Mouse (Mus musculus): ENCODE results near the gene 1700020D05Rik. TPM values are rescaled to one million over a fixed set of nuclear protein-coding genes. Genes with fewer than 3 reads are reported as not detected.
"Not testable (repeated sequence)": the region's sequence is repeated elsewhere in the genome, so short reads cannot be mapped to it uniquely, and the experiment has no call there.

Gene 1700020D05Rik
- polyA plus RNA-seq, 1 experiment from 2014 or later, result not detected

GRCm38 (mm10) chr19:5515840-5516777, 12.5 kb upstream of the 1700020D05Rik start:
- 83% methylated on average over 7 of the region's 7 CpGs for WGBS
- no peak for ATAC-seq (ENCODE audit: insufficient number of reproducible peaks, insufficient read depth, low FRiP score, low TSS enrichment, low read depth)
- H3K27ac ChIP-seq, result no peak overlapping the region

GRCm38 (mm10) chr19:5513005-5513349, 9.4 kb upstream of the 1700020D05Rik start:
- H3K4me3 ChIP-seq, result no peak overlapping the region
- H3K9me3 ChIP-seq, result no peaks in the 10 kb centered on the region
- no peak overlapping the region for H3K4me2 ChIP-seq
- H3K4me1 ChIP-seq, result peaks cover 19% of the 10 kb centered on the region
- WGBS, result 84% methylated on average over 3 of the region's 3 CpGs
- H3K27me3 ChIP-seq, result no peaks in the 10 kb centered on the region
- no peaks in the 10 kb centered on the region for H3K36me3 ChIP-seq
- H3K27ac ChIP-seq, result no peak overlapping the region
- ATAC-seq (ENCODE audit: insufficient number of reproducible peaks, insufficient read depth, low FRiP score, low TSS enrichment, low read depth), result no peak
- H3K9ac ChIP-seq, result no peak overlapping the region

More at GRCm38 (mm10) chr19:5515840-5516777, 12.5 kb upstream of the 1700020D05Rik start:
- no peaks in the 10 kb centered on the region for H3K27me3 ChIP-seq
- H3K4me2 ChIP-seq, result no peak overlapping the region
- no peaks in the 10 kb centered on the region for H3K36me3 ChIP-seq
- no peaks in the 10 kb centered on the region for H3K9me3 ChIP-seq
- H3K4me1 ChIP-seq, result peaks cover 7% of the 10 kb centered on the region
- H3K4me3 ChIP-seq, result no peak overlapping the region
- no peak overlapping the region for H3K9ac ChIP-seq

GRCm38 (mm10) chr19:5512091-5513004, 8.8 kb upstream of the 1700020D05Rik start:
- Histone ChIP-seq H3K27me3 (no peaks in the 10 kb centered on the region), H3K4me2 (no peak overlapping the region), H3K27ac (no peak overlapping the region), H3K4me3 (no peak overlapping the region), H3K9ac (no peak overlapping the region), H3K9me3 (no peaks in the 10 kb centered on the region), H3K4me1 (peaks cover 19% of the 10 kb centered on the region), H3K36me3 (no peaks in the 10 kb centered on the region)
- ATAC-seq (ENCODE audit: insufficient number of reproducible peaks, insufficient read depth, low FRiP score, low TSS enrichment, low read depth), result no peak
- 85% methylated on average over 12 of the region's 12 CpGs for WGBS

DNA sequence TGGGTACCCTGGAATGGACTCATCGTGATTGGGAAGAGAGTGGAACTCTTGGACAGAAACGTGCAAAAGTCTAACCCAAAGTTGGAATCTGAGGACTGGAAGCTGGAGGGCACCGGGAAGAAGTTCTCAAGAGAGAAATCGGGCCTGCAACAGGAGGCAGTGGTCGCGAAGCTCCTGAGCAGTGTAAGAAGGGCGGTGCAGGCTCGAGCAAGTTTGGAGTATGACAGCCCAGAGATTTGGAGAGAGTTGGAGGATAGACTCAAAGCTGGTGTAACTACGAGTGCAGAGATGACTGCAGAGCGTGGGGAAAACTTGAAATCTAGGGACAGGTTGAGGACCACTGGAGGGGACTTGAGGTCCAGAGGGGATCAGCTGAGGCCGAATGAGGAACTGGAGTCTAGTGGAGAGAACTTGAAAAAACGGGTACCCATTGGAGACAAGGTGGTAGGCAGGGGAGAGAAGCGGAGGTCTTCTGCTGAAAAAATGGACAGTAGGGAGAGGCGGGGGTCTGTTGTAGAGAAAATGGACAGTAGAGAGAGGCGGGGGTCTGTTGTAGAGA, 7.6 kb upstream of the 1700020D05Rik start:
- no peaks in the 10 kb centered on the region for H3K36me3 ChIP-seq
- no peak overlapping the region for H3K27ac ChIP-seq

DNA sequence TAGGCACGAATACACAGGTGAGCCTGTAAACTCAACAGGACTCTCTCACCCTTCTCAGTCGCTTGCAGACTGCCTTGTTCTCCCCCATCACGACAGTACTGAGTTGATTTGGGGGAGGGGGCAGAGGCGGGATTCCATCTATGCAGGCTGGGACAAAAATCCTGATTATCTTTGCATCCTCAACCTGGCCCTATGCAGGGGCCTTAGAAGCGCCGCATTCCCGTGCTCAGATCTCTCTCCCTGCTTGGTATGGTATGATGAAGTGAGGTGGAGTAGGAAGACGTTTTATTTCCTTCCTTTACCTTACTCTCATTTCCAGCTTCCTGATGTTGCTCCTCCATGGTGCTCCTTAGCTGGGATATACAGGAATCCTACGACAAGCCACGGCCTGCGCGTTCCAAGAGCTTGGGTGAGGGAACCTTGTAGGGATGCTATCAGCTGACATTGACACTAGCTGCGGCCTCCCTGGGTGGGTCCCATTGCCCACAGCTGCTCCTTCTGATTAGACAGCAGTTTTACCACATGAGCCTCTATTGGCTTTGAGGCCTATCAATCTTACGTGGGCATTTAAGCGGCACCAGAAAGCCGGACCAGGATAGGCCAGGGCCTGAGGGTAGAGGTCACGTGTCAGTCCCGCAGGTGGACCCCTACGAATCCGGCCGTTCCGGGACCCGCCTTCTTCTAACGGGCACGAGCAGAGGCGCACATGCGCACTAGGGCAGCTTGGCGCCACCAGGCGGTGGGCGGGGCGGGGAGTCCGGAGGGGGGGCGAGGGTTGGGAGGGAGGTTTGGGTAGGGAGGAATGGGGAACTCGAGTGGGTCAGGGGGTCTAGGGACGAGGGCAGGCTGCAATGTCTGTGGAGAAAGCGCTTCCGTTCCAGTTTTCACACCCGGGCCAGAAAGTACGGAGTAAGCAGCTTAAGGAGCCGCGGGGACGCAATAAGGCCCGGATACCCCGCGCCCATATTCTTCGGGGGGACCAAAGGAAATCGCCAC, 6.7 kb upstream of the 1700020D05Rik start, which contains the start of gene Snx32:
TSS of gene Snx32 (minus strand) at position 508 of the 996 bp plus-strand sequence.
- no peaks in the 10 kb centered on the region for H3K36me3 ChIP-seq
- H3K27me3 ChIP-seq, result no peaks in the 10 kb centered on the region
- 3% methylated on average over 47 of the region's 47 CpGs for WGBS
- H3K9ac ChIP-seq, result peak within 1 kb of the TSS; percentile 68
- peak within 1 kb of the TSS; percentile 70 for H3K4me2 ChIP-seq
- H3K4me3 ChIP-seq, result peak within 1 kb of the TSS; percentile 48
- peaks cover 19% of the 10 kb centered on the region for H3K4me1 ChIP-seq
- H3K9me3 ChIP-seq, result no peaks in the 10 kb centered on the region
- 0 out of 2 replicates have a peak within 1 kb of the TSS, but pooled peaks have one; percentile 33 for H3K27ac ChIP-seq
- peak; percentile 98 for ATAC-seq (ENCODE audit: insufficient number of reproducible peaks, insufficient read depth, low FRiP score, low TSS enrichment, low read depth)

More for the DNA sequence above, 7.6 kb upstream of the 1700020D05Rik start:
- Histone ChIP-seq H3K9ac (peak overlapping the region; percentile 68), H3K4me2 (peak overlapping the region; percentile 70), H3K27me3 (no peaks in the 10 kb centered on the region), H3K9me3 (no peaks in the 10 kb centered on the region), H3K4me3 (peak overlapping the region; percentile 48), H3K4me1 (peaks cover 19% of the 10 kb centered on the region)
- 48% methylated on average over 15 of the region's 15 CpGs for WGBS
- ATAC-seq (ENCODE audit: insufficient number of reproducible peaks, insufficient read depth, low FRiP score, low TSS enrichment, low read depth), result no peak

DNA sequence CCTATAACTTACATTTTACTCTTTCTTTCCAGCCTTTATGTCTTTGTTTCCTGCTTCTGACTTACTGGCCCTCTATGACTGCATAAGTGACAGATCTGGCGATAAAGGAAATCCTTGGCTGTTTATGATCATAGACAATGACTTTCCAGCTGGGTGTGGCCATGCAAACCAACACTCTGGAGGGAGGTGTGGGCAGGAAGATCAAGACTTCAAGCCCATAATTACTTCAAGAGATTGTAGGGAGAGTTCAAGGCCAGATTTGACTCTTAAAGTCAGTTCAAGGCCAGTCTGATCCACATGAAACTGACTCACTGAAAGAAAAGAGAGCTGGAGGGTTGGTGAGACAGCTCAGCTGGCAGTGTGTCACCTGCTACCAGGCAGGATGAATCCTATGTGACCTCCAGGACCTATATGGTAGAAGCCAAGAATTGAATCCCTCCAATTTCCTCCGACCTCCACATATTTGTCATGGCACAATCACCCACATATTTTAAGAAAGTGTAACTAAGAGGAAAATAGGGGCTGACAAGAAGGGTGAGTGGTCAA, 3.2 kb downstream of the 1700020D05Rik start:
- Histone ChIP-seq H3K9ac (no peak overlapping the region), H3K27ac (no peak overlapping the region), H3K4me2 (no peak overlapping the region), H3K27me3 (no peaks in the 10 kb centered on the region), H3K9me3 (no peaks in the 10 kb centered on the region), H3K4me1 (no peaks in the 10 kb centered on the region), H3K36me3 (peaks cover 28% of the 10 kb centered on the region), H3K4me3 (no peak overlapping the region)
- WGBS, result 91% methylated on average over 2 of the region's 2 CpGs
- ATAC-seq (ENCODE audit: insufficient number of reproducible peaks, insufficient read depth, low FRiP score, low TSS enrichment, low read depth), result no peak

GRCm38 (mm10) chr19:5496052-5496370, 7.6 kb downstream of the 1700020D05Rik start:
- no peak overlapping the region for H3K9ac ChIP-seq
- peaks cover 59% of the 10 kb centered on the region for H3K36me3 ChIP-seq
- H3K27me3 ChIP-seq, result no peaks in the 10 kb centered on the region
- 85% methylated on average over 16 of the region's 16 CpGs for WGBS
- no peak for ATAC-seq (ENCODE audit: insufficient number of reproducible peaks, insufficient read depth, low FRiP score, low TSS enrichment, low read depth)
- no peaks in the 10 kb centered on the region for H3K9me3 ChIP-seq
- H3K4me2 ChIP-seq, result no peak overlapping the region
- peaks cover 13% of the 10 kb centered on the region for H3K4me1 ChIP-seq
- no peak overlapping the region for H3K4me3 ChIP-seq
- H3K27ac ChIP-seq, result no peak overlapping the region

DNA sequence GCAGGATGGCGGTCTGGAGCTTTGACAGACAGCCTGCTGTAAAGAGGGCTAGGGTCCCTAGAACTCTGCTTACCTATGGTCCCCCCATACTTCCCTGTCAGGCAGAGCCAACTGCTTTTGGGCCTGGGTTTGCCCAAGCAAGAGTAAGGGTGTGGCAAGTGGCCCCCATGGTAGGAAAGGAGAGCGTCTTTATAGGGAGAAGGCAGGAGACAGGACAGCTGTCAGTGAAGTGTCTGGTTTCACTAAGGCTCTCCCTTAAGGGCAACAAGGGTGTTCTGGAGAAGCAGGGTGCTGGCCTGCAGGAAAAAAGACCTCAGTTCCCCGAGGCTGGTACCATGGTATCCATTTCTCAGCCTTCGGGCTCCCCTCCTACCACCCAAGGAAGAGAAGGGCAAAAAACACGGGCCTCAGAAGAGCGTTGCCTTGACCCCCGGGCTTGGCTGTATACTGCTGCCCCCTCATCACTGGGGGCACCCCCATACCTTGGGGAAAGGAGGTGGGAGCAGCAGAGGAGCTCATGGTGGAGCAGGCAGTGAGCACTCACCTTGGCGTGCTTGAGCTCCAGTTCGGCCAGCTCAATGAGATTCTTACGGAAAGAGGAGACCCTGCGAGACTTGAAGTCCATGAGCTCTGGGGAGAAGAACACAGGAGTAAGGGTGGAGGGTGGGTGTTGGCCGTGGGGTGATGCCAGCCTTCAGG, 8.1 kb downstream of the 1700020D05Rik start:
- 81% methylated on average over 12 of the region's 12 CpGs for WGBS
- H3K36me3 ChIP-seq, result peaks cover 59% of the 10 kb centered on the region

DNA sequence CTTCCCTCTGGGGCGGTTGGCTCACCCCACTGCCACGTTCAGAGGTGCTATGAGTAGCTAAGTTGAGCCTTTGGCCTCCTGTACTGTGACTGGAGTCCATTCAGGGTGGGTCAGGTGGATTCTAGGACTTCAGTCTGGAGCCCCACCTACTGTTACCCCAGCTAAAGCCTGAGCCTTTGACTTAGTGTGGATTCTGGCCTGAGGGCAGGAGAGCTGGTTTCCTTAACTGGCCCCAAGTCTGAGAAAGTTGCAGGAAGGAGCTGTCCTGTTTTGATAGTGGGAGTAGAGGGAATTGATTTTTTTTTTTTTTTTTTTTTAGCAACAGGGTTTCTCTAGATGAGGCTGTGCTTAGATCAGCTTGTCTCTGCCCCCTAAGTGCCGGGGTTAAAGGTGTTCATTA, 9.3 kb downstream of the 1700020D05Rik start:
- H3K4me1 ChIP-seq, result peaks cover 16% of the 10 kb centered on the region
- H3K4me2 ChIP-seq, result no peak overlapping the region
- H3K36me3 ChIP-seq, result peaks cover 59% of the 10 kb centered on the region
- H3K27me3 ChIP-seq, result no peaks in the 10 kb centered on the region
- no peak overlapping the region for H3K4me3 ChIP-seq
- H3K27ac ChIP-seq, result no peak overlapping the region
- no peaks in the 10 kb centered on the region for H3K9me3 ChIP-seq
- 82% methylated on average over 3 of the region's 3 CpGs for WGBS
- ATAC-seq (ENCODE audit: insufficient number of reproducible peaks, insufficient read depth, low FRiP score, low TSS enrichment, low read depth), result no peak
- H3K9ac ChIP-seq, result no peak overlapping the region

More for the DNA sequence above, 8.1 kb downstream of the 1700020D05Rik start:
- no peaks in the 10 kb centered on the region for H3K9me3 ChIP-seq
- no peaks in the 10 kb centered on the region for H3K27me3 ChIP-seq
- H3K9ac ChIP-seq, result no peak overlapping the region
- H3K4me2 ChIP-seq, result no peak overlapping the region
- no peak overlapping the region for H3K27ac ChIP-seq
- H3K4me1 ChIP-seq, result peaks cover 13% of the 10 kb centered on the region
- ATAC-seq (ENCODE audit: insufficient number of reproducible peaks, insufficient read depth, low FRiP score, low TSS enrichment, low read depth), result no peak
- no peak overlapping the region for H3K4me3 ChIP-seq

- 70% methylated on average over 9 of the region's 9 CpGs for WGBS
- H3K4me3 ChIP-seq; H3K4me2 ChIP-seq; ATAC-seq (ENCODE audit: insufficient number of reproducible peaks, insufficient read depth, low FRiP score, low TSS enrichment, low read depth); H3K27me3 ChIP-seq; H3K27ac ChIP-seq; H3K9me3 ChIP-seq; H3K9ac ChIP-seq: not testable (repeated sequence)
- peaks cover 59% of the 10 kb centered on the region for H3K36me3 ChIP-seq
- peaks cover 21% of the 10 kb centered on the region for H3K4me1 ChIP-seq
Measured at GRCm38 (mm10) chr19:5493301-5493721, 10.3 kb downstream of the 1700020D05Rik start.

All from embryonic facial prominence, embryonic 13.5 days (tissue).